Mouse (Mus musculus) liver, embryonic 16.5 days (tissue): ENCODE measurements around the gene Trp53inp2. TPM values are rescaled to one million over a fixed set of nuclear protein-coding genes. Genes with fewer than 3 reads are reported as not detected.

Source experiments
- ATAC-seq: fragments of 200-750 bp; cut with Nextera tagmentation; 2 replicates; pipeline ENCODE4 v1.8.0; 2017; ENCODE audit warnings: low read depth, mild to moderate bottlenecking, moderate number of reproducible peaks, moderate library complexity
- H3K27ac ChIP-seq: fragments of 300-500 bp; sonication (generic); 2 replicates; pipeline ENCODE4 v1.5.1; 2014; ENCODE audit warnings: mild to moderate bottlenecking, low read length
- H3K27me3 ChIP-seq: fragments of 300-500 bp; sonication (generic); 2 replicates; pipeline ENCODE4 v1.6.1; 2014; ENCODE audit warnings: low read depth, low read length, mixed read lengths; ENCODE audit not compliant: control insufficient read depth, insufficient read depth
- H3K36me3 ChIP-seq: fragments of 300-500 bp; sonication (generic); 2 replicates; pipeline ENCODE4 v1.6.1; 2014; ENCODE audit warnings: mild to moderate bottlenecking; ENCODE audit not compliant: control insufficient read depth, insufficient read depth
- H3K4me1 ChIP-seq: fragments of 300-500 bp; sonication (generic); 2 replicates; pipeline ENCODE4 v1.6.1; 2014; ENCODE audit warnings: low read depth, low read length, mixed read lengths; ENCODE audit not compliant: control insufficient read depth
- H3K4me2 ChIP-seq: fragments of 300-500 bp; sonication (generic); 2 replicates; pipeline ENCODE4 v1.6.1; 2014; ENCODE audit warnings: low read depth, low read length, mixed read lengths
- H3K4me3 ChIP-seq: fragments of 300-500 bp; sonication (generic); 2 replicates; pipeline ENCODE4 v1.5.1; 2014; ENCODE audit warnings: low read depth, mild to moderate bottlenecking, low read length
- H3K9ac ChIP-seq: fragments of 300-500 bp; sonication (generic); 2 replicates; pipeline ENCODE4 v1.6.1; 2014; ENCODE audit warnings: low read depth, low read length
- H3K9me3 ChIP-seq: fragments of 300-500 bp; sonication (generic); replicated peaks from 2 replicates; pipeline ENCODE4 v1.6.1; 2016; ENCODE audit warnings: low read length; ENCODE audit not compliant: control insufficient read depth
- WGBS: fragments of 180-500 bp; shearing (Covaris S2); extraction: QIAGEN DNeasy Blood & Tissue Kit; methylation state at CpG from one replicate; pipeline ENCODE4 v1.1.7; 2014; ENCODE audit not compliant: insufficient replicate concordance; 5-methylcytosine and 5-hydroxymethylcytosine counted together
- microRNA counts: library from miRNA; unstranded; fragments of <30 nt; microRNA quantifications from one replicate; lab custom pipeline; 2016
- microRNA-seq: library from miRNA; unstranded; fragments of <30 nt; microRNA quantifications from one replicate; pipeline ENCODE4, GENCODE M21; 2016
- polyA plus RNA-seq: library from polyadenylated mRNA; unstranded; fragments of >200 nt; fragmentation: Nextera tagmentation; extraction: Ambion mirVana; gene quantifications from 2 replicates; pipeline ENCODE4 v1.2.1, GENCODE M21; 2015

Gene Trp53inp2
- polyA plus RNA-seq, 1 experiment from 2014 or later: 5.7 TPM

DNA sequence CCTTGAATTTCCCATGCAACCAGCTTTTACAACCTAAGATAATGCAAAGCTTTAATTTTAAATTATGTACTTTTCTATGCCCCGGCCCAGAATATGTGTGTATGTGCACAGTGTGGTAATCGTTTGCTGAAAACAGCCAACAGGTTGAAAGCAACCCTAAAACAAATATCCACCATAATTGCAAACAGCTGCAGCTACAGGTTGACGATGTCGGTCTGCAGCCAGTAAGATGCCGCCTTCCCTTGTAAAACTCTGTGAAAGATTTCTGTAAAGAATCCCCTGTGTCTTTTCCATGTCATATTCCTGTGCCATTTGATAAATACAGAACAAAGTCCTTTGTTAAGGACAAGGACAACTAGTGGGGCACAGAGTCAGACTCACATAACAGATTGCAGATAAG is 13.7 kb downstream of the Trp53inp2 start:
- no peak overlapping the region for H3K4me3 ChIP-seq
- H3K27ac ChIP-seq: no peak overlapping the region
- 0 out of 2 replicates have a peak, but pooled peaks cover 3% of the 10 kb centered on the region for H3K36me3 ChIP-seq
- no peak overlapping the region for H3K4me2 ChIP-seq
- H3K4me1 ChIP-seq: no peaks in the 10 kb centered on the region
- 76% methylated on average over 5 of the region's 5 CpGs for WGBS
- H3K9ac ChIP-seq: no peak overlapping the region
- no peaks in the 10 kb centered on the region for H3K27me3 ChIP-seq
- no peaks in the 10 kb centered on the region for H3K9me3 ChIP-seq
- no peak for ATAC-seq

DNA sequence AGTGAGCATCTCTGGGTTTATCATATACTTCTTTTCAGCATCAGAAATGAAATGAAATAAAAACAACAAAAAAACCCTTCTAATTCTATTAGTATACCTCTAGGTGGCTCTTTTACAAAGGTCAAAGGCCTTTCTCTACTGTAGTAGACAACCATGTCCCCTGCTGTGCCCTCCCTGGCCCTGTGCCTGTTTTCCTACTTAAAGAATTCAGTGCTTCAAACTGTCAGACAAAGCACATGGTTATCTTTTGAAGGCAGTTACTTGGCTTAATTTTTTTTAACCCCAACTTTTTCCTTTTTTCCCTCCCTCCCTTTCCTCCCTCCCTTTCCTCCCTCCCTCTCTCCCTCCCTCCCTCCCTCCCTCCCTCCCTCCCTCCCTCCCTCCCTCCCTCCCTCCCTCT is 19.4 kb downstream of the Trp53inp2 start:
- no peaks in the 10 kb centered on the region for H3K27me3 ChIP-seq
- no peak overlapping the region for H3K4me3 ChIP-seq
- no peak for ATAC-seq
- H3K4me1 ChIP-seq: no peaks in the 10 kb centered on the region
- no peaks in the 10 kb centered on the region for H3K9me3 ChIP-seq
- no peak overlapping the region for H3K4me2 ChIP-seq
- H3K36me3 ChIP-seq: peaks cover 3% of the 10 kb centered on the region; the same call in 1 of the 2 replicates
- H3K9ac ChIP-seq: no peak overlapping the region
- no peak overlapping the region for H3K27ac ChIP-seq

DNA sequence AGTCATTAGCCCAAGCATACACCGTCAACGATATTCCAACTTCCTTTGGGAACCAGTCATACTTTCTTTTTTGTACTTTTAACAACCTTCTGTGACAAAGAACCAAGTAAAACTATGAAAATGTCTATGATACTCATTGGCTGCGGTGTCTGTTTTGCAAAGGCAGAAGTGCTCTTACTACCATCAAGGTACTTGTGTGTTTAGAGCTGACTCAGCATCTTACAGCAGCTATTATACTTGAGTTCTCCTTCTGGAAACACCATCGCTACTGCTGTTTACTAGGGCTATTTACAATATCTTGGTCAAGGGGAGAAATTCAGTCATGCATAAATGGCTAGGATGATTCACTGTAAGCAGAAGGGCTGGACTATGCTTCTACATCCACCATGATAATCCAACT is 21.1 kb downstream of the Trp53inp2 start:
- peaks cover 9% of the 10 kb centered on the region for H3K36me3 ChIP-seq
- H3K27me3 ChIP-seq: no peaks in the 10 kb centered on the region

DNA sequence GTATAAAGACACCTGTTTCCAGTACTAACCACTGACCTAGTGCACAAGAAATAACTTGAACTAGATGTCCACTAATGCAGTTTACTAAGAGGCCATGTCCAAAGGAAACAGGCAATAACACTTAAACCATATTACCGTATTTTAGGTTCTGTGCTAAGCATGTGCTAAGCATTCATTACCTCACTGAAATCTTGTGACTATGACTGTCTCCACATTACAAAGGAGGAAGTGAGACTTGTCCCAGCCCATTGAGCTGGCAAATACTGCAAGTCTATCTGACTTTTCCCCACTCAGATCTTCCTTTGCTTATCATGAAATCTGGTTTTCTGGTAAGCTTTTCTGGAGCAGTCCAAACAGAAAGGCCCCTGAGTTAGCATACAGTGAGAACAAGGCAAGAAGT is 23.8 kb downstream of the Trp53inp2 start:
- peaks cover 10% of the 10 kb centered on the region for H3K36me3 ChIP-seq
- H3K9ac ChIP-seq: no peak overlapping the region
- H3K27me3 ChIP-seq: no peaks in the 10 kb centered on the region
- no peaks in the 10 kb centered on the region for H3K4me1 ChIP-seq
- no peak overlapping the region for H3K4me3 ChIP-seq
- no peak overlapping the region for H3K27ac ChIP-seq
- 68% methylated on average over 1 of the region's 1 CpGs for WGBS
- H3K9me3 ChIP-seq: no peaks in the 10 kb centered on the region
- no peak overlapping the region for H3K4me2 ChIP-seq
- no peak for ATAC-seq

More for the DNA sequence above, 21.1 kb downstream of the Trp53inp2 start:
- no peak overlapping the region for H3K27ac ChIP-seq
- no peaks in the 10 kb centered on the region for H3K4me1 ChIP-seq
- no peak for ATAC-seq
- H3K9me3 ChIP-seq: no peaks in the 10 kb centered on the region
- WGBS: 87% methylated on average over 4 of the region's 4 CpGs
- H3K9ac ChIP-seq: no peak overlapping the region
- no peak overlapping the region for H3K4me2 ChIP-seq
- H3K4me3 ChIP-seq: no peak overlapping the region

DNA sequence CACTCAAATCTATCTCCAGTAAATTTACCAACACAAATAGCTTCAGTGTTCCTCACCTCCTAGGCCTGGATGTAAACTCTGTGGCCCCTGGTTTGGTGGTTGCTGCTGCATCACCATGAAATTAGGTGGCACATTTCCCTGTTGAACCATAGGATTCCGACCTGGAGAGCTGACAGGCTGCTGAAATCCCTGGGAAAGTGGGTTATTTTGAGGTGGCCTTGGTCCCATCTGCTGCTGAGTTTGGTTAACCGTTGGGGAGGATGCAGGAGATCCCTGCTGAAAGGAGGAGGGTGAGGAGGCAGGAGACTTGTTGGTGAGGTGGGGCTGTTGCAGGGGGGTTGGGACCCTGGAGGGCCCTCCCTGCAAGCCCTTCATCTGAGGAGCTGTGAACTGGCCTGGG is 40.1 kb downstream of the Trp53inp2 start:
- Histone ChIP-seq H3K4me2 (no peak overlapping the region), H3K27ac (no peak overlapping the region), H3K9ac (no peak overlapping the region), H3K27me3 (no peaks in the 10 kb centered on the region), H3K4me1 (no peaks in the 10 kb centered on the region), H3K36me3 (peaks cover 13% of the 10 kb centered on the region), H3K4me3 (no peak overlapping the region), H3K9me3 (no peaks in the 10 kb centered on the region)
- ATAC-seq: no peak
- 73% methylated on average over 2 of the region's 2 CpGs for WGBS

DNA sequence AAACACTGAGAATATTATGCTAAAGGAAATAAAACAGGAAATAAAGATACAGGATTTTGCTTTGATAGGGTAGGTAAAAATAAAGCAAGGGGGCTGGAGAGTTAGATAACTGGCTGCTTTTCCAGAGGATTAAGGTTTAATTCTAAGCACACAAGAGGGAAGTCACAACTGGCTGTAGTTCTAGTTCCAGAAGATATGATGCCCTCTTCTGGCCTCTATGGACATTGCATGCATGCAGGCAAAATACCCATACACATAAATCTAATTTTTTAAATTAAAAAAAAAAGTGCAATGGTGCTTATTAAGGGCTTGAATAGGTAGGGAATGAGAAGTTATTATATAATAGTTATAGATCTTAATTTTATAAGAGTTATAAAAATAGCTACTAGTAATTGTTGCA is 55.6 kb downstream of the Trp53inp2 start:
- Histone ChIP-seq H3K4me3 (no peak overlapping the region), H3K27ac (no peak overlapping the region), H3K4me1 (no peaks in the 10 kb centered on the region), H3K9ac (no peak overlapping the region), H3K36me3 (peaks cover 14% of the 10 kb centered on the region), H3K4me2 (no peak overlapping the region), H3K9me3 (no peaks in the 10 kb centered on the region), H3K27me3 (no peaks in the 10 kb centered on the region)
- no peak for ATAC-seq

MicroRNAs encoded within 50 kb of the gene (microRNA counts, 519-probe panel; counts per million panel counts)
- 2,389 counts per million, percentile 57 among the panel's probes with 10 or more counts for microRNA mmu-miR-695 (lab: Ali Mortazavi, UCI)

Small RNAs within 50 kb of the gene (microRNA-seq; reads per million reads assigned to microRNA genes)
- gene Mir695: not detected

Other genes starting within 250 kb of the Trp53inp2 start
- 19.6 and 19.7 TPM in 2 replicates for gene Itch, start 247.6 kb upstream of the Trp53inp2 start, polyA plus RNA-seq
- gene Dynlrb1, start 144.5 kb upstream of the Trp53inp2 start, polyA plus RNA-seq: 111 TPM in 2 replicates
- 20.6 and 25.9 TPM in 2 replicates for gene Map1lc3a, start 104.8 kb upstream of the Trp53inp2 start, polyA plus RNA-seq
- gene Pigu, start 23.6 kb upstream of the Trp53inp2 start, polyA plus RNA-seq: 20.6 and 22.1 TPM in 2 replicates
- 4.4 and 5.1 TPM in 2 replicates for gene Ncoa6, start 92.8 kb downstream of the Trp53inp2 start, polyA plus RNA-seq
- gene Acss2, start 136.9 kb downstream of the Trp53inp2 start, polyA plus RNA-seq: 24.6 and 29.6 TPM in 2 replicates
- 0.17 and 0.20 TPM in 2 replicates for gene Ggt7, start 137.2 kb downstream of the Trp53inp2 start, polyA plus RNA-seq
- gene Gss, start 211.8 kb downstream of the Trp53inp2 start, polyA plus RNA-seq: 77.8 and 81.1 TPM in 2 replicates
- 0.94 and 1.7 TPM in 2 replicates for gene Myh7b, start 230.2 kb downstream of the Trp53inp2 start, polyA plus RNA-seq